Mouse (Mus musculus): ENCODE results near the gene Fam84b.

GRCm38 (mm10) chr15:60824751-60825227 is 28.8 kb downstream of the Fam84b start:
- TF ChIP-seq CTCF (IDR thresholded peaks at IDR 0.05) (peak; percentile 50), EP300 (IDR thresholded peaks at IDR 0.05) (peak; percentile 37; the same call in 1 of the 2 replicates)

Measured in lung, postnatal 0 days (tissue).